ENCODE assay signal across 8 mouse cellular contexts in the genomic region with DNA sequence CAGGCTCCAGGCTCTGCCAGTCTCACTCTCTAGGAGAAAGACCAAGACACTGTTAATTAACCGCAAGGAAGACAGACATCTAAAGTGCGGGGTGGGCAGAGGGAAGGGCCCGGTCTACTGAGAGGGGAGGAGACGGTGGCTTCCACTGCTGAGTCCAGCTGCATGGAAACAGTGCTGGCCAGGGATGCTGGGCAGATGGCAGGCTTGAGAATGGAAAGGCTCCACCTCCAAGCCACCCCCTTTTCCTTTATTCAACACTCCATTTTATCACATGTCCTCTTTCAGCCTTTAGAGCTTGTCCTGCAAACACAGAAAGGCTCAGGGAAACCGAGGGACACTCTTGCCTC.
DNase-seq lines count a peak whose midpoint lies in the region; ATAC-seq and TF ChIP-seq lines count a peak whose summit lies in the region.
"Had no signal": no experiment of that assay in that cellular context is flagged by ENCODE, and none has a peak within 500 bp of the region (broad histone marks: within the 10 kb centered on the region; RNA-seq: fewer than 3 reads in every experiment).

No protein-coding gene starts in this region.

- H3K9ac ChIP-seq in hindbrain, embryonic 16.5 days (ENCODE audit: low read depth, low read length), result peak overlapping the region; percentile 39
- H3K9ac ChIP-seq: liver, embryonic 15.5 days had no signal

- no peak overlapping the region for H3K4me3 ChIP-seq in forebrain, embryonic 10.5 days
- H3K4me3 ChIP-seq in hindbrain, embryonic 16.5 days (ENCODE audit: low read length), result no peak overlapping the region
- no peak overlapping the region for H3K4me3 ChIP-seq in olfactory bulb, adult 2 months (ENCODE audit: insufficient read depth, low read depth, low read length)
- H3K4me3 ChIP-seq: liver, embryonic 15.5 days had no signal

- TF ChIP-seq CTCF in olfactory bulb, adult 2 months (IDR thresholded peaks at IDR 0.05; ENCODE audit: insufficient read depth, low read depth, low read length), result no peak

- peak; percentile 55 to 68 for DNase-seq in left cerebral cortex, postnatal 14 days (ENCODE audit: low spot score in 2 of 2)
- no peak for DNase-seq in left cerebral cortex, adult 18-20 months (ENCODE audit: low spot score in 2 of 2)
- DNase-seq in forebrain, embryonic 10.5 days (ENCODE audit: extremely low spot score, low spot score), result no peak
- no peak for DNase-seq in liver
- no peak for DNase-seq in heart, postnatal 36 days

- H3K4me2 ChIP-seq in hindbrain, embryonic 16.5 days (ENCODE audit: low read length), result no peak overlapping the region
- H3K4me2 ChIP-seq: liver, embryonic 15.5 days had no signal

- peaks cover 28% of the 10 kb centered on the region for H3K4me1 ChIP-seq in forebrain, embryonic 10.5 days
- peaks cover 19% of the 10 kb centered on the region for H3K4me1 ChIP-seq in hindbrain, embryonic 16.5 days (ENCODE audit: control insufficient read depth, insufficient read depth, low read depth, low read length)
- peaks cover 30% of the 10 kb centered on the region for H3K4me1 ChIP-seq in olfactory bulb, adult 2 months (ENCODE audit: control insufficient read depth, insufficient read depth, low read length)
- H3K4me1 ChIP-seq: liver, embryonic 15.5 days had no signal

- no peaks in the 10 kb centered on the region for H3K36me3 ChIP-seq in forebrain, embryonic 10.5 days (replicated peaks)
- H3K36me3 ChIP-seq in hindbrain, embryonic 16.5 days (ENCODE audit: control insufficient read depth, insufficient read depth, low read length), result no peaks in the 10 kb centered on the region
- H3K36me3 ChIP-seq: liver, embryonic 15.5 days had no signal

- peak overlapping the region; percentile 54 for H3K27ac ChIP-seq in forebrain, embryonic 10.5 days
- peak overlapping the region; percentile 74 for H3K27ac ChIP-seq in hindbrain, embryonic 16.5 days (ENCODE audit: low read depth, low read length)
- H3K27ac ChIP-seq in olfactory bulb, adult 2 months (ENCODE audit: insufficient read depth, low read depth, low read length), result peak overlapping the region; percentile 55; the same call in 1 of the 2 replicates
- H3K27ac ChIP-seq: liver, embryonic 15.5 days had no signal

- TF ChIP-seq POLR2A in olfactory bulb, adult 2 months (IDR thresholded peaks at IDR 0.05; ENCODE audit: insufficient read depth, low read depth, low read length), result no peak

- intact Hi-C loops in left cerebral cortex, postnatal 14 days (cut with DNase I), result loop anchor here (5.0 kb wide), 3 partner anchors 103 to 217 kb away; partner anchors contain the start of gene Igsf21
- intact Hi-C loops in heart, postnatal 36 days (cut with DNase I), result no loop called here

- H3K9me3 ChIP-seq in forebrain, embryonic 10.5 days, result no peaks in the 10 kb centered on the region
- no peaks in the 10 kb centered on the region for H3K9me3 ChIP-seq in hindbrain, embryonic 16.5 days (ENCODE audit: control insufficient read depth, low read length)
- H3K9me3 ChIP-seq: liver, embryonic 15.5 days had no signal

- peaks cover 34% of the 10 kb centered on the region for H3K27me3 ChIP-seq in forebrain, embryonic 10.5 days (ENCODE audit: poor library complexity, severe bottlenecking)
- H3K27me3 ChIP-seq in hindbrain, embryonic 16.5 days (replicated peaks; ENCODE audit: control insufficient read depth, insufficient read depth, low read length), result no peaks in the 10 kb centered on the region

- ATAC-seq in hindbrain, embryonic 16.5 days, result peak; percentile 77

- WGBS in forebrain, embryonic 10.5 days, result 48% methylated on average over 5 of the region's 5 CpGs
- WGBS in hindbrain, embryonic 16.5 days, result 23% methylated on average over 5 of the region's 5 CpGs
- 15% methylated on average over 5 of the region's 5 CpGs for WGBS in olfactory bulb, adult 2 months

Comparison
In these comparisons a context has a peak if more than half of its experiments do, and no peak if none do; other contexts are left out.
1. DNase-seq: peak in left cerebral cortex, postnatal 14 days (2 of 2); none in left cerebral cortex, adult 18-20 months (0 of 2), forebrain, embryonic 10.5 days (single experiment), liver (single experiment) and heart, postnatal 36 days (0 of 2).
2. Peak in every context shown above with its lines, with median percentiles within 50 percentile points of each other: H3K27ac ChIP-seq.